Mouse (Mus musculus) heart, embryonic 11.5 days (tissue): Measurements from ENCODE around the gene Tram2. TPM values are rescaled to one million over a fixed set of nuclear protein-coding genes. Genes with fewer than 3 reads are reported as not detected.

ENCODE experiments used
- ATAC-seq: fragments of 200-750 bp; cut with Nextera tagmentation; replicated peaks from 2 replicates; pipeline ENCODE4 v1.8.0; 2017; ENCODE audit warnings: moderate library complexity; ENCODE audit not compliant: insufficient number of reproducible peaks, low FRiP score, low TSS enrichment
- H3K27ac ChIP-seq: fragments of 300-500 bp; sonication (generic); 2 replicates; pipeline ENCODE4 v1.5.1; 2014; ENCODE audit warnings: mild to moderate bottlenecking, low read depth, low read length
- H3K27me3 ChIP-seq: fragments of 300-500 bp; sonication (generic); 2 replicates; pipeline ENCODE4 v1.6.1; 2014; ENCODE audit warnings: mild to moderate bottlenecking, low read length, mixed read lengths; ENCODE audit not compliant: control insufficient read depth, insufficient read depth
- H3K36me3 ChIP-seq: fragments of 300-500 bp; sonication (generic); 2 replicates; pipeline ENCODE4 v1.6.1; 2014; ENCODE audit warnings: mild to moderate bottlenecking, low read length, moderate library complexity, mixed read lengths; ENCODE audit not compliant: control insufficient read depth, insufficient read depth
- H3K4me1 ChIP-seq: fragments of 300-500 bp; sonication (generic); 2 replicates; pipeline ENCODE4 v1.6.1; 2014; ENCODE audit warnings: low read length; ENCODE audit not compliant: control insufficient read depth, insufficient read depth
- H3K4me2 ChIP-seq: fragments of 300-500 bp; sonication (generic); 2 replicates; pipeline ENCODE4 v1.6.1; 2014; ENCODE audit warnings: mild to moderate bottlenecking, moderate library complexity
- H3K4me3 ChIP-seq: fragments of 300-500 bp; sonication (generic); 2 replicates; pipeline ENCODE4 v1.5.1; 2014; ENCODE audit warnings: low read depth, low read length
- H3K9ac ChIP-seq: fragments of 300-500 bp; sonication (generic); 2 replicates; pipeline ENCODE4 v1.6.1; 2014; ENCODE audit warnings: mild to moderate bottlenecking, low read depth, low read length, moderate library complexity
- H3K9me3 ChIP-seq: fragments of 300-500 bp; sonication (generic); replicated peaks from 2 replicates; pipeline ENCODE4 v1.6.1; 2016; ENCODE audit warnings: low read length; ENCODE audit not compliant: control insufficient read depth
- WGBS: fragments of 180-500 bp; shearing (Covaris S2); extraction: QIAGEN DNeasy Blood & Tissue Kit; methylation state at CpG from one replicate; pipeline ENCODE4 v1.1.7; 2014; ENCODE audit not compliant: insufficient replicate concordance; 5-methylcytosine and 5-hydroxymethylcytosine counted together
- polyA plus RNA-seq: library from polyadenylated mRNA; unstranded; fragments of >200 nt; fragmentation: Nextera tagmentation; extraction: Ambion mirVana; gene quantifications from 2 replicates; pipeline ENCODE4 v1.2.1, GENCODE M21; 2014

Tram2 gene
- polyA plus RNA-seq, 1 experiment from 2014 or later: 7.1 TPM

GRCm38 (mm10) chr1:20984582-20984981, 94.4 kb downstream of the Tram2 start:
- H3K4me1 ChIP-seq: no peaks in the 10 kb centered on the region
- ATAC-seq: no peak
- 73% methylated on average over 4 of the region's 4 CpGs for WGBS

GRCm38 (mm10) chr1:20984103-20984502, 94.9 kb downstream of the Tram2 start:
- no peak overlapping the region for H3K4me2 ChIP-seq
- no peak overlapping the region for H3K4me3 ChIP-seq
- H3K9me3 ChIP-seq: no peaks in the 10 kb centered on the region
- H3K27ac ChIP-seq: no peak overlapping the region
- no peaks in the 10 kb centered on the region for H3K4me1 ChIP-seq
- 77% methylated on average over 2 of the region's 2 CpGs for WGBS
- no peaks in the 10 kb centered on the region for H3K27me3 ChIP-seq
- no peak for ATAC-seq
- H3K9ac ChIP-seq: no peak overlapping the region
- H3K36me3 ChIP-seq: no peaks in the 10 kb centered on the region

More at GRCm38 (mm10) chr1:20984582-20984981, 94.4 kb downstream of the Tram2 start:
- Histone ChIP-seq H3K9ac (no peak overlapping the region), H3K9me3 (no peaks in the 10 kb centered on the region), H3K27me3 (no peaks in the 10 kb centered on the region), H3K36me3 (no peaks in the 10 kb centered on the region), H3K4me3 (no peak overlapping the region), H3K27ac (no peak overlapping the region), H3K4me2 (no peak overlapping the region)

GRCm38 (mm10) chr1:20981764-20982163, 97.3 kb downstream of the Tram2 start:
- Histone ChIP-seq H3K36me3 (no peaks in the 10 kb centered on the region), H3K4me3 (no peak overlapping the region), H3K9ac (no peak overlapping the region), H3K4me2 (no peak overlapping the region), H3K9me3 (no peaks in the 10 kb centered on the region), H3K4me1 (no peaks in the 10 kb centered on the region), H3K27ac (no peak overlapping the region), H3K27me3 (no peaks in the 10 kb centered on the region)
- WGBS: 83% methylated on average over 6 of the region's 6 CpGs
- ATAC-seq: no peak

- Histone ChIP-seq H3K9me3 (no peaks in the 10 kb centered on the region), H3K4me3 (no peak overlapping the region), H3K27ac (no peak overlapping the region), H3K9ac (no peak overlapping the region), H3K4me1 (no peaks in the 10 kb centered on the region), H3K36me3 (no peaks in the 10 kb centered on the region), H3K27me3 (no peaks in the 10 kb centered on the region), H3K4me2 (no peak overlapping the region)
- WGBS: 69% methylated on average over 1 of the region's 1 CpGs
- no peak for ATAC-seq
Measured at GRCm38 (mm10) chr1:20980553-20980952, 98.5 kb downstream of the Tram2 start.

GRCm38 (mm10) chr1:20974341-20975135, 104.5 kb downstream of the Tram2 start:
- H3K36me3 ChIP-seq: no peaks in the 10 kb centered on the region
- H3K27me3 ChIP-seq: no peaks in the 10 kb centered on the region
- H3K4me3 ChIP-seq: no peak overlapping the region
- no peak for ATAC-seq
- H3K9ac ChIP-seq: no peak overlapping the region
- no peaks in the 10 kb centered on the region for H3K9me3 ChIP-seq
- no peaks in the 10 kb centered on the region for H3K4me1 ChIP-seq
- no peak overlapping the region for H3K27ac ChIP-seq
- 70% methylated on average over 9 of the region's 9 CpGs for WGBS
- H3K4me2 ChIP-seq: no peak overlapping the region

GRCm38 (mm10) chr1:20973389-20973788, 105.6 kb downstream of the Tram2 start:
- no peaks in the 10 kb centered on the region for H3K9me3 ChIP-seq
- no peak overlapping the region for H3K4me3 ChIP-seq
- H3K4me2 ChIP-seq: no peak overlapping the region
- H3K27me3 ChIP-seq: no peaks in the 10 kb centered on the region
- no peak overlapping the region for H3K9ac ChIP-seq
- H3K36me3 ChIP-seq: no peaks in the 10 kb centered on the region
- H3K4me1 ChIP-seq: no peaks in the 10 kb centered on the region
- H3K27ac ChIP-seq: no peak overlapping the region
- 81% methylated on average over 6 of the region's 6 CpGs for WGBS
- no peak for ATAC-seq

- no peak overlapping the region for H3K4me3 ChIP-seq
- H3K36me3 ChIP-seq: no peaks in the 10 kb centered on the region
- no peak overlapping the region for H3K27ac ChIP-seq
- no peak for ATAC-seq
- no peaks in the 10 kb centered on the region for H3K4me1 ChIP-seq
- WGBS: 68% methylated on average over 2 of the region's 2 CpGs
- no peak overlapping the region for H3K9ac ChIP-seq
- H3K9me3 ChIP-seq: no peaks in the 10 kb centered on the region
- no peaks in the 10 kb centered on the region for H3K27me3 ChIP-seq
- H3K4me2 ChIP-seq: no peak overlapping the region
Measured at GRCm38 (mm10) chr1:20969642-20970041, 109.4 kb downstream of the Tram2 start.

- peaks cover 3% of the 10 kb centered on the region; the same call in 1 of the 2 replicates for H3K4me1 ChIP-seq
- no peaks in the 10 kb centered on the region for H3K27me3 ChIP-seq
- no peak overlapping the region for H3K9ac ChIP-seq
- H3K27ac ChIP-seq: no peak overlapping the region
- H3K36me3 ChIP-seq: no peaks in the 10 kb centered on the region
- ATAC-seq: no peak
- H3K4me2 ChIP-seq: no peak overlapping the region
- 64% methylated on average over 3 of the region's 3 CpGs for WGBS
- no peak overlapping the region for H3K4me3 ChIP-seq
- no peaks in the 10 kb centered on the region for H3K9me3 ChIP-seq
Measured at GRCm38 (mm10) chr1:20954876-20955275, 124.2 kb downstream of the Tram2 start.

GRCm38 (mm10) chr1:20951799-20952198, 127.2 kb downstream of the Tram2 start:
- Histone ChIP-seq H3K27me3 (no peaks in the 10 kb centered on the region), H3K4me2 (peak overlapping the region; percentile 84), H3K4me1 (peaks cover 3% of the 10 kb centered on the region; the same call in 1 of the 2 replicates), H3K36me3 (no peaks in the 10 kb centered on the region), H3K4me3 (peak overlapping the region; percentile 57), H3K9me3 (no peaks in the 10 kb centered on the region), H3K9ac (peak overlapping the region; percentile 65), H3K27ac (0 out of 2 replicates have a peak overlapping the region, but pooled peaks have one; percentile 41)
- no peak for ATAC-seq
- WGBS: 6% methylated on average over 16 of the region's 16 CpGs
